Mouse (Mus musculus) MEL (cell line): ENCODE measurements at regions not wholly inside any gene's neighbourhood (a gene's known extent, or its start where the extent isn't known, plus 50 kb on each side); places are given as distances from the start of the nearest gene placed in this dataset.

Experiments
- DNase-seq: peaks from one replicate; pipeline ENCODE4 v3.0.0; 2011; ENCODE audit warnings: low read depth, low spot score
- H3K27ac ChIP-seq: 2 replicates; pipeline ENCODE4 v1.5.1; 2012; ENCODE audit warnings: low read depth, mild to moderate bottlenecking, control low read depth, low read length, moderate library complexity; ENCODE audit not compliant: control insufficient read depth
- H3K27me3 ChIP-seq, 2 experiments: fragments of 150-350 bp in 1 of 2; sonication (generic) in 1 of 2; 2 replicates each; pipeline ENCODE4 v1.6.1; 2012; ENCODE audit warnings: low read length in 2 of 2, mild to moderate bottlenecking in 2 of 2, improper control_type of control experiment in 1 of 2, moderate library complexity in 1 of 2; ENCODE audit not compliant: insufficient read depth in 2 of 2, control insufficient read depth in 1 of 2
- H3K36me3 ChIP-seq, 2 experiments: 2 replicates each; pipeline ENCODE4 v1.6.1; 2012 to 2014; ENCODE audit warnings: low read length in 2 of 2, improper control_type of control experiment in 1 of 2, inconsistent platforms in 1 of 2, mild to moderate bottlenecking in 1 of 2; ENCODE audit not compliant: insufficient read depth in 2 of 2, control insufficient read depth in 1 of 2
- H3K4me1 ChIP-seq, 2 experiments: fragments of 150-350 bp in 1 of 2; sonication (generic) in 1 of 2; 2 replicates each; pipeline ENCODE4 v1.6.1; 2012; ENCODE audit warnings: low read length in 2 of 2, improper control_type of control experiment in 1 of 2, mild to moderate bottlenecking in 1 of 2; ENCODE audit not compliant: insufficient read depth in 2 of 2, control insufficient read depth in 1 of 2
- H3K4me3 ChIP-seq, 2 experiments: fragments of 150-350 bp in 1 of 2; sonication (generic) in 1 of 2; 2 replicates each; pipeline ENCODE4 v1.5.1; 2012; ENCODE audit warnings: low read depth in 2 of 2, low read length in 2 of 2, mild to moderate bottlenecking in 2 of 2, moderate library complexity in 2 of 2, control low read depth in 1 of 2, improper control_type of control experiment in 1 of 2; ENCODE audit not compliant: control insufficient read depth in 1 of 2, insufficient read depth in 1 of 2
- H3K79me2 ChIP-seq: 2 replicates; pipeline ENCODE4 v1.6.1; 2012; ENCODE audit warnings: mild to moderate bottlenecking, low read length, moderate library complexity; ENCODE audit not compliant: control insufficient read depth, poor library complexity, insufficient read depth
- H3K9ac ChIP-seq: 2 replicates; pipeline ENCODE4 v1.6.1; 2012; ENCODE audit warnings: low read depth, mild to moderate bottlenecking, control low read depth, low read length, moderate library complexity; ENCODE audit not compliant: control insufficient read depth, poor library complexity, severe bottlenecking
- H3K9me3 ChIP-seq: fragments of 150-350 bp; sonication (generic); replicated peaks from 2 replicates; pipeline ENCODE4 v1.6.1; 2012; ENCODE audit warnings: mild to moderate bottlenecking, low read length, improper control_type of control experiment, moderate library complexity; ENCODE audit not compliant: insufficient read depth
- CHD1 ChIP-seq: IDR thresholded peaks from 2 replicates; pipeline ENCODE4 v1.6.1; 2012; ENCODE audit warnings: low read depth, mild to moderate bottlenecking, inconsistent platforms, low read length, improper control_type of control experiment
- CHD2 ChIP-seq: IDR thresholded peaks from 2 replicates; pipeline ENCODE4 v1.6.1; 2011; ENCODE audit warnings: low read length, improper control_type of control experiment
- CTCF ChIP-seq, 3 experiments: IDR thresholded peaks in 2 of 3; conservative IDR thresholded peaks in 1 of 3; 2 replicates each; pipeline ENCODE4 v1.5.1; 2011 to 2012; ENCODE audit warnings: low read length in 3 of 3, low read depth in 2 of 3, mild to moderate bottlenecking in 2 of 3, improper control_type of control experiment in 1 of 3, inconsistent platforms in 1 of 3, mixed read lengths in 1 of 3, moderate library complexity in 1 of 3; ENCODE audit not compliant: control insufficient read depth in 1 of 3, insufficient read depth in 1 of 3, poor library complexity in 1 of 3, severe bottlenecking in 1 of 3
- E2F4 ChIP-seq: IDR thresholded peaks from 2 replicates; pipeline ENCODE4 v1.6.1; 2011; ENCODE audit warnings: low read depth, low read length, improper control_type of control experiment, borderline replicate concordance
- ELF1 ChIP-seq: IDR thresholded peaks from 2 replicates; pipeline ENCODE4 v1.6.1; 2014; ENCODE audit warnings: low read depth, mild to moderate bottlenecking, inconsistent platforms, low read length, improper control_type of control experiment, moderate library complexity
- EP300 ChIP-seq, 2 experiments: IDR thresholded peaks; 2 replicates each; pipeline ENCODE4 v1.6.1; 2011; ENCODE audit warnings: improper control_type of control experiment in 2 of 2, low read length in 2 of 2, low read depth in 1 of 2, mild to moderate bottlenecking in 1 of 2
- GABPA ChIP-seq: IDR thresholded peaks from 2 replicates; pipeline ENCODE4 v1.6.1; 2012; ENCODE audit warnings: low read depth, mild to moderate bottlenecking, inconsistent platforms, low read length, improper control_type of control experiment, moderate library complexity
- GATA1 ChIP-seq: IDR thresholded peaks from 2 replicates; pipeline ENCODE4 v1.6.1; 2011; ENCODE audit warnings: low read depth, low read length, improper control_type of control experiment
- JUND ChIP-seq: IDR thresholded peaks from 2 replicates; pipeline ENCODE4 v1.6.1; 2011; ENCODE audit warnings: low read depth, mild to moderate bottlenecking, improper control_type of control experiment, low read length
- KAT2A ChIP-seq: conservative IDR thresholded peaks from 2 replicates; pipeline ENCODE4 v1.6.1; 2012; ENCODE audit warnings: low read depth, low read length, improper control_type of control experiment, inconsistent platforms
- MAFK ChIP-seq: IDR thresholded peaks from 2 replicates; pipeline ENCODE4 v1.6.1; 2011; ENCODE audit warnings: low read depth, mild to moderate bottlenecking, low read length, improper control_type of control experiment, borderline replicate concordance
- MAX ChIP-seq: IDR thresholded peaks from 2 replicates; pipeline ENCODE4 v1.6.1; 2011; ENCODE audit warnings: low read length, improper control_type of control experiment
- MYB ChIP-seq: IDR thresholded peaks from 2 replicates; pipeline ENCODE4 v1.6.1; 2011; ENCODE audit warnings: mild to moderate bottlenecking, low read depth, low read length, improper control_type of control experiment
- MYC ChIP-seq: IDR thresholded peaks from 2 replicates; pipeline ENCODE4 v1.6.1; 2011; ENCODE audit warnings: low read depth, mild to moderate bottlenecking, low read length, improper control_type of control experiment, moderate library complexity
- NELFE ChIP-seq: IDR thresholded peaks from 2 replicates; pipeline ENCODE4 v1.6.1; 2011; ENCODE audit warnings: low read depth, low read length, improper control_type of control experiment
- NRF1 ChIP-seq: IDR thresholded peaks from 2 replicates; pipeline ENCODE4 v1.6.1; 2014; ENCODE audit warnings: low read depth, mild to moderate bottlenecking, inconsistent platforms, low read length, improper control_type of control experiment, moderate library complexity; ENCODE audit not compliant: poor library complexity, insufficient read depth, severe bottlenecking
- POLR2AphosphoS2 ChIP-seq: IDR thresholded peaks from 2 replicates; pipeline ENCODE4 v1.6.1; 2011; ENCODE audit warnings: low read length, improper control_type of control experiment
- POLR2AphosphoS5 ChIP-seq: IDR thresholded peaks from 2 replicates; pipeline ENCODE4 v1.6.1; 2012; ENCODE audit warnings: low read depth, borderline replicate concordance, mild to moderate bottlenecking, inconsistent platforms, low read length, moderate library complexity, mixed read lengths
- RAD21 ChIP-seq: IDR thresholded peaks from 2 replicates; pipeline ENCODE4 v1.6.1; 2011; ENCODE audit warnings: mild to moderate bottlenecking, low read depth, low read length, improper control_type of control experiment
- RCOR1 ChIP-seq: IDR thresholded peaks from 2 replicates; pipeline ENCODE4 v1.6.1; 2012; ENCODE audit warnings: low read depth, mild to moderate bottlenecking, inconsistent platforms, low read length, improper control_type of control experiment
- SMC3 ChIP-seq: IDR thresholded peaks from 2 replicates; pipeline ENCODE4 v1.6.1; 2011; ENCODE audit warnings: low read depth, low read length, improper control_type of control experiment
- TAL1 ChIP-seq: IDR thresholded peaks from 2 replicates; pipeline ENCODE4 v1.6.1; 2012; ENCODE audit warnings: mild to moderate bottlenecking, inconsistent platforms, low read length, moderate library complexity, mixed read lengths
- TCF12 ChIP-seq: IDR thresholded peaks from 2 replicates; pipeline ENCODE4 v1.6.1; 2014; ENCODE audit warnings: low read depth, mild to moderate bottlenecking, inconsistent platforms, low read length, improper control_type of control experiment, moderate library complexity
- USF2 ChIP-seq, 2 experiments: IDR thresholded peaks; 2 replicates each; pipeline ENCODE4 v1.6.1; 2011 to 2012; ENCODE audit warnings: improper control_type of control experiment in 2 of 2, low read length in 2 of 2, borderline replicate concordance in 1 of 2, inconsistent platforms in 1 of 2, low read depth in 1 of 2, mild to moderate bottlenecking in 1 of 2; ENCODE audit not compliant: insufficient read depth in 1 of 2
- ZC3H11A ChIP-seq: IDR thresholded peaks from 2 replicates; pipeline ENCODE4 v1.6.1; 2012; ENCODE audit warnings: low read depth, mild to moderate bottlenecking, inconsistent platforms, low read length, improper control_type of control experiment
- ZKSCAN1 ChIP-seq: IDR thresholded peaks from 2 replicates; pipeline ENCODE4 v1.6.1; 2012; ENCODE audit warnings: low read depth, mild to moderate bottlenecking, inconsistent platforms, low read length, improper control_type of control experiment, moderate library complexity
- ZMIZ1 ChIP-seq: IDR thresholded peaks from 2 replicates; pipeline ENCODE4 v1.6.1; 2012; ENCODE audit warnings: low read depth, mild to moderate bottlenecking, inconsistent platforms, low read length, improper control_type of control experiment, moderate library complexity

GRCm38 (mm10) chr9:61489147-61489546 is 117.0 kb downstream of the Tle3 start:
- H3K9ac ChIP-seq: no peak overlapping the region
- peaks cover 0 to 4% of the 10 kb centered on the region in 2 experiments; a peak in 3 of 4 replicates for H3K27me3 ChIP-seq
- no peaks in the 10 kb centered on the region for H3K9me3 ChIP-seq
- H3K4me3 ChIP-seq: no peak overlapping the region
- no peaks in the 10 kb centered on the region for H3K79me2 ChIP-seq
- TF ChIP-seq E2F4: no peak
- no peak for TF ChIP-seq CTCF (IDR thresholded peaks at IDR 0.05 in 2 of 3, conservative IDR thresholded peaks at IDR 0.05 in 1 of 3; ENCODE audit: control insufficient read depth in 1 of 3, insufficient read depth in 1 of 3, low read depth in 2 of 3, low read length in 3 of 3, poor library complexity in 1 of 3, severe bottlenecking in 1 of 3)
- TF ChIP-seq RAD21: no peak
- no peak for TF ChIP-seq USF2 (IDR thresholded peaks at IDR 0.05; ENCODE audit: borderline replicate concordance in 1 of 2, insufficient read depth in 1 of 2, low read depth in 1 of 2, low read length in 2 of 2)
- TF ChIP-seq MAX: no peak
- no peak for TF ChIP-seq KAT2A
- TF ChIP-seq TAL1: no peak
- no peak for TF ChIP-seq NELFE
- no peak for TF ChIP-seq POLR2AphosphoS2
- no peak for TF ChIP-seq MYB
- no peak for TF ChIP-seq CHD1
- no peak for TF ChIP-seq CHD2
- no peak for TF ChIP-seq POLR2AphosphoS5
- TF ChIP-seq MYC: no peak
- no peak for TF ChIP-seq RCOR1
- TF ChIP-seq ELF1: no peak
- no peaks in the 10 kb centered on the region for H3K4me1 ChIP-seq
- H3K36me3 ChIP-seq: no peaks in the 10 kb centered on the region
- H3K27ac ChIP-seq: no peak overlapping the region
- no peak for DNase-seq

DNA sequence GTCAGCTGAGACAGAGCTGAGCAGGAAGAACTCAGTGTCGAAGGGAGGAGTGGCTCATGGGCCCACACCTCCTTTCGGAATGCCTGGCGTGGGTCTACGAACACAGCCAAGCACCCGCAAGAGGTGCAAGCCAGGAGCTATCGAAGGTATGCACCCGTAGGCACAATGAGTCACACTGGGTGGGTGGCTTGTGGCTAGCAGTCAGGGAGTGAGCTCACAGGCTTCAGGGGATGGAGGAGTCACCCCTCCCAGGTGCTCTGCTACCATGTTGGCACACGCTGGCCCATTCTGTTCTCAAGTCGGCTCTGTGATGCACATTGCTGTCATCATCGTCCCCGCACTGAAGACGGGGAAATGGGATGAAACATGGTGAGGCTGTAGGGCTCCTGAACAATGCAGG is 115.7 kb downstream of the Tle3 start:
- H3K79me2 ChIP-seq: no peaks in the 10 kb centered on the region
- no peaks in the 10 kb centered on the region for H3K36me3 ChIP-seq
- no peak overlapping the region for H3K27ac ChIP-seq
- no peak overlapping the region for H3K9ac ChIP-seq
- no peaks in the 10 kb centered on the region for H3K4me1 ChIP-seq
- no peaks in the 10 kb centered on the region for H3K9me3 ChIP-seq
- TF ChIP-seq E2F4 (no peak), SMC3 (no peak), ZKSCAN1 (no peak)
- H3K27me3 ChIP-seq: peaks cover 0 to 4% of the 10 kb centered on the region in 2 experiments; a peak in 2 of 4 replicates
- H3K4me3 ChIP-seq: no peak overlapping the region
- no peak for DNase-seq

GRCm38 (mm10) chr9:61487146-61487545 is 115.0 kb downstream of the Tle3 start:
- H3K4me3 ChIP-seq: no peak overlapping the region
- no peak for TF ChIP-seq GATA1
- no peak for TF ChIP-seq MAX
- no peak for TF ChIP-seq MYC
- TF ChIP-seq NRF1: no peak
- no peak for TF ChIP-seq EP300 (IDR thresholded peaks at IDR 0.05; ENCODE audit: low read depth in 1 of 2, low read length in 2 of 2)
- no peak for TF ChIP-seq GABPA
- no peak for TF ChIP-seq ZKSCAN1
- TF ChIP-seq ZMIZ1: no peak
- no peak for TF ChIP-seq MAFK
- TF ChIP-seq JUND: no peak
- no peak for TF ChIP-seq E2F4
- no peak for TF ChIP-seq TCF12
- no peak for TF ChIP-seq TAL1
- TF ChIP-seq ZC3H11A: no peak
- TF ChIP-seq, all 39 proteins: peak for 0
- no peaks in the 10 kb centered on the region for H3K36me3 ChIP-seq
- H3K9me3 ChIP-seq: no peaks in the 10 kb centered on the region
- H3K4me1 ChIP-seq: no peaks in the 10 kb centered on the region
- H3K9ac ChIP-seq: no peak overlapping the region
- H3K27ac ChIP-seq: no peak overlapping the region
- peaks cover 0 to 4% of the 10 kb centered on the region in 2 experiments; a peak in 2 of 4 replicates for H3K27me3 ChIP-seq
- no peak for DNase-seq
- H3K79me2 ChIP-seq: no peaks in the 10 kb centered on the region
